Mouse (Mus musculus): ENCODE data around the gene Etv1.
"Not testable (repeated sequence)": the region's sequence is repeated elsewhere in the genome, so short reads cannot be mapped to it uniquely, and the experiment has no call there.

The Etv1 gene

DNA sequence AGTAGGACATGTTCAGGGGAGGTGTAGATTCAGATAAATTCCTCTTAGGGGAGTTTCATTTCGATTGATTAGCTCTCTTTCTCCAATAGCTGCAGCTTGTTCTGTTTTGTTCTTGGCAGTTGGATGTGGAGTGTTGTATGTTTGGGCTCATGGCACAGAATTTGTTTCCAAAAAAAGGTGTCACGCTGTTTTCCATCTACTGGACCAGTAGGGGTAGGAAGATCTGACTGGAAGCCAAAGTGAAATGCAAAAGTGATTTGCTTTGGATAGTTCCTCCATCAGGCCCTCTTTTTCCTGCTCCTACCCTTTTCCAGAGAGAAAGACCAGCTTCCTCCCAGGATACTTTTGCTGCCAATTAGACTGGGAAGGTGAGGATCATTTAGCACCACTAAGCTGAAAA is 39.1 kb downstream of the Etv1 start:
- DNase-seq (ENCODE audit: low read depth) = no peak

GRCm38 (mm10) chr12:38820642-38821041 is 41.5 kb downstream of the Etv1 start:
- DNase-seq (ENCODE audit: low read depth) = no peak

DNA sequence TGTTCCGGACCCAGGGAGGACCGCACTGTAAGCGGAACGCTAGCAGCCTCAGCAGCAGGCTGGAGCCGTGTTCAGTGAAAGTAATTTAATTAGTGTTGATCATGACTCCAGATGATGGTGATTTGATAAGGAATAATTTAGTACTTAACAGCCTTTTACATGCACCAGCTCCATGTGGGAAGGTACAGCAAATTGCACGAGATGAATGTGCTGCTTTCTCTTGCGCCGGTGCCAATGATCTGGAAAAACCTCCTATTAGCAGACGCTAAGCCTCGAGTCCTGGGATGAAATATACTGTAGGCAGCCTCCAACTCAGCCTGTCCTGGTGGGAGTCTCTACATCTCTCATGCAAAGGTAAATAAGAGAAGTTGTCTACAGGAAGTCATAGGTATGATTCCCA is 45.2 kb downstream of the Etv1 start:
- DNase-seq (ENCODE audit: low read depth) = no peak

GRCm38 (mm10) chr12:38832981-38833380 is 53.8 kb downstream of the Etv1 start:
- DNase-seq (ENCODE audit: low read depth) = no peak

DNA sequence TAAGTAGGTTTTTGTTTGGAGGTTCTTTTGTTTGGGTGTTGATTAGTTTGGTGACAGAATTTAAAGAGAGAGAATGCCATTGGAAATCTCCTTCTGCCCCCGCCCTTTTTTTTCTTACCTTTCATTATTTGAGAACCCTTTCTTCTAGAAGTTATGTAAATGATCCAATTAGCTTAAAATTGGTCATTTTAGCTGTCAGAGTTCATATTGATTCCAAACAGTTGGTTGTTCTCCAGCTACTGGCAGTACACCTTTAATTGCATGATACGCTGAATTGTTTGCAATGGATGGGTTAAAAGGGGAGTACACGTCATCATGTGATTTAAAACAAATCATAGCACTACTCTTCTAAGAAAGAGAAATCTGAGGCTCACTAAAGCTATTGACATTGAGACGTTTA is 55.4 kb downstream of the Etv1 start:
- DNase-seq (ENCODE audit: low read depth) = no peak

- DNase-seq (ENCODE audit: low read depth) = not testable (repeated sequence)
Observed at GRCm38 (mm10) chr12:38834986-38835385, 55.8 kb downstream of the Etv1 start.

DNA sequence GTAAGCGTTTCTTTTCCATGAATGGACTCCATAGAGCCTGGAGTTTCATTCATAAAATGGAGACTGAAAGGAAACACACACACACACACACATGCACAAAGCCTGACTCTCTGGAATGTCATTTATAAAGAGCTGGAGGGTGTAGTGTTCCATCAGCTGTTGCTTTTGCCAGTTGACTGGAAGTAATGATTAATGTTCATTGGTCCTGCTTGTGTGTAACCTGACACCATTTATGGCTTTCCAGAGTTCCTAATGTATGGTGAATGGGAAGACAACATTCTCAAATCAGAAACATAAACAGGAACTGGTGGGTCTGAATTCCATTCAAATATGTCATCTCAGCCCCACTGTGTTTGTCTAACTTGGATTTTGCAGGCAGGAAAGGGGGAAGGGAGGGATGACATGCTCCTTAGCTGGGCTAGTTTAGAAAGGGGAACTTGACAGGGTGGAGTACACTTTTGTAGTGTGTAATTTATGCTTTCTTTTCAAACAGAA is 64.7 kb downstream of the Etv1 start:
- DNase-seq (ENCODE audit: low read depth) = no peak

DNA sequence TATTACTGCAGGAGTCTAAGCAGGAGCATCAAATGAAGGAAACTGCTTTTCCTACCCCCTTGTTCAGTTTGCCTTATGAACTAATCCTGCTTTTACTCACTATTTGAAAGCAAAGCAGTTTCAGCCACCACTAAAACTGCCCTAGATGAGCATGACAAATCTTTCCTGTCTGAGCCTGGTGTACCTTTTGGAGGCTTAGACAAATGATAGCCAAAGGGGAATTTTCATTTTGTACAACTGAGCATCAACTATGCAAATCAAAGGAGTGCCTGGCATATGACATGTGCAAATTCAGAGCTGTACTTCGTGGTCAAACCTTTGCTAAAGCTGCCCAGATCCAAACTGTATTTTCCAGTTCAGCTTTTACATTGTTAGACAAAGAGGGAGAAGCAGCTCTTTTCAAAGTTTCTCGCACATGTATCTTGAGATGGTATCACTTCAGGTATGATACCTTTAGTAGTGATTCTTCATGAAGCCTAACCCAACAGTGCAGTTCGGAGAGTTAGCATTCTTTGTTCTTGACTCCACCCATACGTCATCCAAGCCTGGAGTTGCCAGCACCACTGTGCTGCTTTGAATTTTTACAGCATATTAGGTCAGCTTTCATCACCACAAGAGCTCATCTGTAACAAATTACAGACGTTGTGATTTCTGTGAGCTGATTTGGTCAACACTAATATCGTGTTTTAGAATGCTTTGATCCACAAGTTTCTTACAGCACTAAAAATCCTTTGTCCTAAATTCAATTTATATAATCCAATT is 68.5 kb downstream of the Etv1 start:
- no peak for DNase-seq (ENCODE audit: low read depth)

GRCm38 (mm10) chr12:38849994-38850393 is 70.8 kb downstream of the Etv1 start:
- no peak for DNase-seq (ENCODE audit: low read depth)

- DNase-seq (ENCODE audit: low read depth) = no peak
Observed at GRCm38 (mm10) chr12:38854274-38854673, 75.1 kb downstream of the Etv1 start.

- DNase-seq (ENCODE audit: low read depth) = no peak
Observed at GRCm38 (mm10) chr12:38854751-38855150, 75.6 kb downstream of the Etv1 start.

GRCm38 (mm10) chr12:38859675-38860074 is 80.5 kb downstream of the Etv1 start:
- no peak for DNase-seq (ENCODE audit: low read depth)

DNA sequence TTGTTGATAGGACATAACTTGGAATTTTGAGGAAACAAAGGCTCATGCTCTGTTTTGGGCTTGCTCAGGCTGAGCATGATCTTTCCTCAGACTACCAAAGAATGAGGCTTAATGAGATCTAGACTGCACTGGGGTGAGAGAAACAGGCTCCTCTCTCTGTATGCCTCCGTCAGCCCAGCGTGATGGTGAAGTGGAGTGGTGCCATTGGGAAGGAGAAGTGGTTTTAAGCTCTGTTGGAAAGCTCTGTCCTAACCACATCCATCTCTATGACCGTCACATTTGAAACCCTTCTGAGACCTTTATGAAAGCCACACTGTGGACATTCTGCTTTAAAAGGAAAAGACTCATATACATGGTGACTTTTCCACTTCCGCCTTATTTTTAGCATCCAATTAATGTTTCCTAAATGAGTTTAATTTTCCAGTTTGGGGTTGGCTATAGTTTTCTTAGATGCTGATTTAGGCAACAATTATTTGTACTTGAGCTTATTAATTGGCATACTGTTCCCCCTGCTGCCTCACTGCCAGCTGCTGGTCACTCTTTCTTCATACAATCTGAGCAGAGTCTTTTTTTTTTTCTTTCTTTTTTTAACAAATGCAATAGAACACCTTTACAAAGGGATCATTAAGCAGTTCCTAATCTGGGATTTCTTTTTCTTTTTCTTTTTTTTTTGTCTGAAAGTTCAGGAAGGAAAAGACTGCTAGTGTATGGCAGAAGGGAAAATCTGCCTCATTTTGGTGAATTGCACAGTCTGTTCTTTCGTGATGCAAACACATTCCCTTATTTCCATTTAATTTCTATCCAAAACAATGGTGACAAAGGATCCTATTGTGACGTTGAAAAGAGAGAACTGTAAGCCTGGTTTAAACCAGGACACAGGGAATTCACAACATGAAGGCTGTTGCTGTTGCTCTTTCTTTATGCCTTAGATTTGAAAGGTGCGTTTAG is 81.3 kb downstream of the Etv1 start:
- DNase-seq (ENCODE audit: low read depth) = no peak

DNA sequence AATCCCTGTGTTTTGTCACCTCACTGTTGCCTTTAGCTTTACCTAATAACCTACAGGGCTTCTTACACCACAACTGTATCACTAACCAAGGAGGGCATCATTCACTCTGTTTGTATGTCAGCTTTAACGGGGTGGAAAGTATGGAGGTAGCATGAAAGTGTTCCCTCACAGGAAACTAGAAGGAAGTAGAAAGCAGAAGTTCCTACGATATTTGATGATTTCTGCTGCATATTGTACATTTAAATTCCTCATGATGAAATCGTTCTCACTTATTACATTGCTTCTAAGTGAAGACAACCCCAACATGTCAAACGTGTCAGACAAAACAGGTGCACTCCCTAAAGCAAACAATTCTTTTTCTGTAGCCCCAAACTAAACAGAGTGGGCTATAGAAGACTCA is 84.2 kb downstream of the Etv1 start:
- DNase-seq (ENCODE audit: low read depth) = no peak

- DNase-seq (ENCODE audit: low read depth) = no peak
Observed at GRCm38 (mm10) chr12:38863982-38864828, 85.0 kb downstream of the Etv1 start.

DNA sequence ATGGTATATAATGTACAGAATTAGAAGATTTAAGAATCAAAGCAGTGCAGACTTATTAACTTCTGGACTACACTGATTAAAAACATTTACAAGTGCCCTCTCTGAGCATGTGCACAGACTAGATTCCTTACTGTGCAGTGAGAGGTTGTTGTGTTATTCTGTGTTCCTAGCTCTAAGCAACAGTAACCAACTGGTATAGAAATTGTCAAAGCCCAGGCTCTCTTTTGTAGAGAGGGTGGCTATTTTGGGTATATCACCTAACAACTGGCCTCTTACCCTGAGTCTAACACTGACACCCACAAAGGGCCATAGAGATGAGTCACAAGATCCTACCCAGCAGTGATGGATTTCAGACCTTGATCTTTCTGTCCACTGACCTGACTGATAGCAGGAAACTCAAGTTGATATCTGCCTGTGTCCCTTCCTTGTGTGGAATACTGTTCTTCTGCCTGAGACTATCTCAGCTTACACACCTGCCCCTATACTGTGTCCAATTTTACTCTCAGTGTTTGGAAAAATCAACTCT is 95.4 kb downstream of the Etv1 start:
- DNase-seq (ENCODE audit: low read depth) = no peak

DNA sequence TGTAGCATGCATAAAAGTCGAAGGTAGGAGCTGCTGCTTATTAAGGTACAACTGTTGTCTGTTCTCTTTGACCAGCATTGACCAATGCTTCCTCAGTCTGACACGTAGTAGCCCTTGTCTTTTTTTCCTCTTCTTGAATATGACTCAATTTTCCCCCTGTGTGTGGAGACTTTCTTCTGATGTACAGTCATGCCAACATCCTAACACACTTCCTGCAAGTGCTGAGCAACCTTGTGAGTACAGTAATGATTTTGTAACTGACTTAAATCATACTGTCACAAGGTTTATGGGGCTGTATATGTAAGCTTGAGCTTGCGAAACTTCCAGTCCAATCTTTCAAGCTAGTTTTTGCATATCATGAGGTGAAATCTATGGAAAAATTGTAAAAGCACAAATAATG is 125.3 kb downstream of the Etv1 start:
- no peak for DNase-seq (ENCODE audit: low read depth)

DNA sequence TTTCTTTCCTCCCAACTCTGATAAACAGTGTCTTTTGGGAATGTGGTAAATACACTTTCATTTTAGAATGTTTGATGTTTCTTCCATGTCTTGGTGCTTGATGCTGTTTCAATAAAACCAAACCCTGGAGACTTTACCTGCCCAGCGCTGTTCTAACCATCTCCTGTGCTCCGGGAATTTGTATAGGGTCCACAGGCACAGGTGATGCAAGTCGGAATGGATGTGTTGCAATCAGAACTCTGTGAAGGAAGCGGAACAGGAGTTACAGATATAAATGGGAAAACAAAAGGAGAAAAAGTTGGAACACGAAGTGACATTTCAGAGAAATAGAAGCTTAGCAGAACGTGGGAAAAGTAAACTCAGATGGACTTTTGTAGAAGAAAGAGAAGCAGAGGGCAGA is 127.1 kb downstream of the Etv1 start:
- no peak for DNase-seq (ENCODE audit: low read depth)

GRCm38 (mm10) chr12:38906812-38907211 is 127.6 kb downstream of the Etv1 start:
- DNase-seq (ENCODE audit: low read depth) = no peak

DNA sequence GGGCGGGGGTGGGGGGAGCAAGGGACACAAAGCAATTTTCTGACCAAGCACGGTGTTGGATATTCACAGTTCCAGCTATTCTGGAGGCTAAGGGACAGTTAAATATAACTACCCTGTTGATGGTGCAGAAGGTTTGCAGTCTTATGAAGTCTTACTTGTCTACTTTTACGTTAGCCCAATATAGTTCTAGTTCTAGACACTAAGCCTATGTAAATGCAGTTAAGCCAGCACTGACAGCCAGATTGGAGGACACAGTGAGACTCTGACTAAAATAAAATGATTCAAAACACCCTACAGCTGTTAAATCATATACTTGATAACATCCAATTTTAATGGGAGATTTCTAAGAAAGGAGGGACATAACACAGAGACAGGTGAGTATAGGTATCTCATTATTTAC is 129.8 kb downstream of the Etv1 start:
- no peak for DNase-seq (ENCODE audit: low read depth)

Measured in c-Kit-positive CD71-negative TER-119-negative erythroid progenitor cells, embryonic 14.5 days (primary cell).